Mouse (Mus musculus) midbrain, embryonic 14.5 days (tissue): ENCODE data around the gene Tab1. TPM values are rescaled to one million over a fixed set of nuclear protein-coding genes. Genes with fewer than 3 reads are reported as not detected.

Experiments used
- ATAC-seq: fragments of 200-750 bp; cut with Nextera tagmentation; 2 replicates; pipeline ENCODE4 v1.8.0; 2017; ENCODE audit warnings: moderate number of reproducible peaks, moderate library complexity; ENCODE audit not compliant: low FRiP score, low TSS enrichment
- DNase-seq: peaks from one replicate; pipeline ENCODE4 v3.0.0-alpha.2; 2015
- H3K27ac ChIP-seq: fragments of 300-500 bp; sonication (generic); replicated peaks from 2 replicates; pipeline ENCODE4 v1.5.1; 2014; ENCODE audit warnings: mild to moderate bottlenecking, low read depth, low read length, moderate library complexity
- H3K27me3 ChIP-seq: fragments of 300-500 bp; sonication (generic); 2 replicates; pipeline ENCODE4 v1.6.1; 2014; ENCODE audit warnings: low read length, control low read depth, mixed read lengths; ENCODE audit not compliant: control insufficient read depth, insufficient read depth
- H3K36me3 ChIP-seq: fragments of 300-500 bp; sonication (generic); 2 replicates; pipeline ENCODE4 v1.6.1; 2014; ENCODE audit warnings: low read length, control low read depth; ENCODE audit not compliant: control insufficient read depth, insufficient read depth
- H3K4me1 ChIP-seq: fragments of 300-500 bp; sonication (generic); 2 replicates; pipeline ENCODE4 v1.6.1; 2014; ENCODE audit warnings: mild to moderate bottlenecking, antibody characterized with exemption, low read length, control low read depth; ENCODE audit not compliant: control insufficient read depth, insufficient read depth
- H3K4me2 ChIP-seq: fragments of 300-500 bp; sonication (generic); 2 replicates; pipeline ENCODE4 v1.6.1; 2014; ENCODE audit warnings: mild to moderate bottlenecking, low read length, moderate library complexity
- H3K4me3 ChIP-seq: fragments of 300-500 bp; sonication (generic); replicated peaks from 2 replicates; pipeline ENCODE4 v1.5.1; 2014; ENCODE audit warnings: low read depth, low read length
- H3K9ac ChIP-seq: fragments of 300-500 bp; sonication (generic); replicated peaks from 2 replicates; pipeline ENCODE4 v1.6.1; 2014; ENCODE audit warnings: mild to moderate bottlenecking, low read length, moderate library complexity
- H3K9me3 ChIP-seq: fragments of 300-500 bp; sonication (generic); 2 replicates; pipeline ENCODE4 v1.6.1; 2016; ENCODE audit warnings: low read length, control low read depth, mixed read lengths; ENCODE audit not compliant: control insufficient read depth
- WGBS: fragments of 180-500 bp; shearing (Covaris S2); extraction: QIAGEN DNeasy Blood & Tissue Kit; methylation state at CpG from one replicate; pipeline ENCODE4 v1.1.7; 2014; 5-methylcytosine and 5-hydroxymethylcytosine counted together
- polyA plus RNA-seq: library from polyadenylated mRNA; unstranded; fragments of >200 nt; fragmentation: Nextera tagmentation; extraction: Ambion mirVana; gene quantifications from 2 replicates; pipeline ENCODE4 v1.2.1, GENCODE M21; 2014

The Tab1 gene
- polyA plus RNA-seq, 1 experiment from 2014 or later: 42.5 TPM

DNA sequence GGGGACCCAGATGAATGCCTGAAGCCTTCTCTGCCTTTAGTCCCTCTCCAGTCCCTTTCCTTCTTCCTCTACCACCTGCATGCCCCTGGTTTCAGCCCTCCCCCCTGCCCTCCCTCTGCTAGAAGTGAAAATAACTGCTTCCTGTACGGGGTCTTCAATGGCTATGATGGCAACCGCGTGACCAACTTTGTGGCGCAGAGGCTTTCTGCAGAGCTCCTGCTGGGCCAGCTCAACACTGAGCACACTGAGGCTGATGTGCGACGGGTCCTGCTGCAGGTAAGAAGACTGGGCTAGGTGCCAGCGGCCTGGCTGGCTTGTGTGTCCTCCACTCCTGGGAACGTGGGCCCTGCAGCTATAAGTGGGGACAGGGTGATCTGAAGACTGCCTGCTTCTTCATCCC lies 15.6 kb downstream of the Tab1 start:
- no peak overlapping the region; the same call in 1 of the 2 replicates for H3K9ac ChIP-seq
- 89% methylated on average over 8 of the region's 8 CpGs for WGBS

DNA sequence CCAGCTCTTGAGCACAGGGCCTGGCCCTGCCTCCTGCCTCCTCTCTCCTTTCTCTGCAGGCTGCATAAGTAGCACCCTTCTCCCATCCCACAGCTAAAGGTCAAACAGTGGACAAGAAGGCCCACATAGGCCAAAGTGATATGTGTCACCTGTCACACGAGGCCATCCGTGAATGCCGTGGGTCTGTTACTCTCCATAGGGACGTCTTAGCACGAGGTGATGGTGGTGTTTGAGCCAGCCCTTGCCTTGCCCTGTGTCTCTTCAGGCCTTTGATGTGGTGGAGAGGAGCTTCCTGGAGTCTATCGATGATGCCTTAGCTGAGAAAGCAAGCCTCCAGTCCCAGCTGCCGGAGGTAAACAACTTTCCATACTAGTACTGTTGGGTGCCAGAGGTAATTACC lies 16.6 kb downstream of the Tab1 start:
- no peaks in the 10 kb centered on the region for H3K9me3 ChIP-seq
- H3K4me1 ChIP-seq: no peaks in the 10 kb centered on the region
- H3K27me3 ChIP-seq: no peaks in the 10 kb centered on the region
- H3K9ac ChIP-seq: no peak overlapping the region
- peaks cover 57% of the 10 kb centered on the region for H3K36me3 ChIP-seq
- H3K4me3 ChIP-seq: no peak overlapping the region
- DNase-seq (no peak), ATAC-seq (no peak)
- H3K4me2 ChIP-seq: no peak overlapping the region
- 96% methylated on average over 7 of the region's 7 CpGs for WGBS
- no peak overlapping the region for H3K27ac ChIP-seq

More for the DNA sequence above, 15.6 kb downstream of the Tab1 start:
- H3K27ac ChIP-seq: no peak overlapping the region
- peaks cover 52% of the 10 kb centered on the region for H3K36me3 ChIP-seq
- no peak for DNase-seq
- no peaks in the 10 kb centered on the region for H3K27me3 ChIP-seq
- H3K4me2 ChIP-seq: no peak overlapping the region
- H3K4me3 ChIP-seq: no peak overlapping the region
- H3K4me1 ChIP-seq: no peaks in the 10 kb centered on the region
- ATAC-seq: no peak
- no peaks in the 10 kb centered on the region for H3K9me3 ChIP-seq

DNA sequence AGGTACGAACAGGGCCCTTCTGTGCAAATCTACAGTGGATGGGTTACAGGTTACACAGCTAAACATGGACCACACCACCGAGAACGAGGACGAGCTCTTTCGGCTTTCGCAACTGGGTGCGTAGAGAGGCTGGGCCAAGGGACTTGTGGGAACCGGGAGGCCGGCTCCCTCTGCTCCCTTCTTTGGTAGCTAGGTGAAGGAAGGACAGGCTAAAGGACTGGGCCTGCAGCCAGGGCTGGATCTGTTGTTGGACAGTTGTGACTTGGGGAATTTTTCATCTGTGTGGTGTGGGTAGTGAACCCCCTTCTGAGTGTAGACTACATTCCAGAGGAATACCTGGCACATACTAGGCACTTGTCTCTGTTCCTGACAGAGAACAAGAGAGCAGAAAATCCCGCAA lies 19.7 kb downstream of the Tab1 start:
- WGBS: 93% methylated on average over 10 of the region's 10 CpGs

DNA sequence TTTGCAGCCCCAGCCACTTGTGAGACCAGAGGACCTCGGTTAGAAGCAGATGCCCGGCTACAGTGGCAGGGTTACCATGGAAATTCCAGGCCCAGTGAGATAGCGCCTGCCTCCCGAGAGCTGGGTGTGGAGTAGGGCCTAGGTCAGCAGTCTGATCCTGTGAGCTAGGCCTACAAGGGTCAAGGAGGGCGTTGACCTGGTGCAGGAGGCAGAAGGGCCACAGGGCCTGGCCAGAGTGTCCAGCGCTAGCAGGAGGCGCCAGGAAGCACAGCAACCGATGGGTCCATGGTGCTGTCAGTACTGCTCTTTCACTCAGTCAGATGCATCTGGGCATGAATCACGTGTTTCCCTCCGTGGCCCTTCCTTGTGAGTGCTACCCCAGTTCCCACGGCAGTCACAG lies 20.8 kb downstream of the Tab1 start:
- ATAC-seq (no peak), DNase-seq (no peak)
- 75% methylated on average over 11 of the region's 11 CpGs for WGBS
- no peaks in the 10 kb centered on the region for H3K9me3 ChIP-seq
- no peaks in the 10 kb centered on the region for H3K4me1 ChIP-seq
- no peak overlapping the region for H3K4me3 ChIP-seq
- H3K27me3 ChIP-seq: no peaks in the 10 kb centered on the region
- H3K9ac ChIP-seq: no peak overlapping the region
- no peak overlapping the region for H3K27ac ChIP-seq
- no peak overlapping the region for H3K4me2 ChIP-seq
- peaks cover 88% of the 10 kb centered on the region for H3K36me3 ChIP-seq

More for the DNA sequence above, 19.7 kb downstream of the Tab1 start:
- Histone ChIP-seq H3K9ac (no peak overlapping the region), H3K4me1 (no peaks in the 10 kb centered on the region), H3K27ac (no peak overlapping the region), H3K9me3 (no peaks in the 10 kb centered on the region), H3K36me3 (peaks cover 82% of the 10 kb centered on the region), H3K4me2 (no peak overlapping the region), H3K4me3 (no peak overlapping the region), H3K27me3 (no peaks in the 10 kb centered on the region)
- DNase-seq (no peak), ATAC-seq (no peak)

DNA sequence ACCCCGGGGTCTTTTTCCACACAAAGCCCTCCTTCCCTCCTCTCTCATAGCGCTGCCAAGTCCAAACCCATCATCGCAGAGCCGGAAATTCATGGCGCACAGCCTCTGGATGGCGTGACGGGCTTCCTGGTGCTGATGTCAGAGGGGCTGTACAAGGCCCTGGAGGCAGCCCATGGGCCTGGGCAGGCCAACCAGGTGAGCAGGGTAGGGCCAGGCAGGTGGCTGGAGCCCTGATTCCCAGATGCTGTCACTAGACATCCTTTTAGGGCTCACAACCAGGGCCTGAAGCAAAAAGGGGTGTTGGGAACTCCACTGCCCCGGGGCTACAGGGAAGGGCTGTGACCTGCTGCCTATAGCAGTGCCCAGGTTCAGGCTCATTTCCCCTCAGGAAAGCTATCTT lies 22.8 kb downstream of the Tab1 start:
- WGBS: 95% methylated on average over 8 of the region's 8 CpGs
- H3K9ac ChIP-seq: no peak overlapping the region
- DNase-seq (no peak), ATAC-seq (no peak)
- H3K27ac ChIP-seq: no peak overlapping the region
- no peak overlapping the region for H3K4me2 ChIP-seq
- H3K36me3 ChIP-seq: peaks cover 91% of the 10 kb centered on the region
- no peaks in the 10 kb centered on the region for H3K9me3 ChIP-seq
- no peaks in the 10 kb centered on the region for H3K27me3 ChIP-seq
- H3K4me1 ChIP-seq: no peaks in the 10 kb centered on the region
- no peak overlapping the region for H3K4me3 ChIP-seq

DNA sequence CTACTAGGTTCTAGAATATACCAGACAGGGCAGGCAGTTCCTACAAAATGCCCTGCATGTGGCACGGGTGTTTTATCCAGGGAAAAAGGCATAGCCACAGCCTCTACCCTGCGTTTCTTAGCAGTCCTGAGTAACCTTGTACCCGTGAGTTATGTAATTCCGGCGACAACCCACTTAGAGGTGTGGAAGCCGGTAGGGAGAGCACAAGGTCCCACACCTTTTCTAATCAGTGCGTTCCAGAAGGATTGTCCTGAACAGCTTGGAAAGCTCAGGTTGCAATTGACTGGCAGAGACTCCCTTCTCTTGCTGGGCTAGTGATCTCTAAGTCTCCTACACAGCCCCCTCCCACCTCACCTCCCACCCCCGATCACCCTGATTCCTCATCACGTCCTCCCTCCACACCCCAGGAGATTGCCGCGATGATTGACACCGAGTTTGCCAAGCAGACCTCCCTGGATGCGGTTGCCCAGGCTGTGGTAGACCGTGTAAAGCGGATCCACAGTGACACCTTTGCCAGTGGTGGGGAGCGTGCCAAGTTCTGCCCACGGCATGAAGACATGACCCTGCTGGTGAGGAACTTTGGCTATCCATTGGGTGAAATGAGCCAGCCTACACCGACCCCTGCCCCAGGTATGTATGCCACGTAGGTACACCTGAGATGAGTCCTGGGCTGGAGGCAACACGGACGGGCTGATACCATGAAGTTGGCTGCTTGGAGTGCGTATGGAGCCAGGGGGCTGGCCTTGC lies 24.4 kb downstream of the Tab1 start:
- Histone ChIP-seq H3K9me3 (no peaks in the 10 kb centered on the region), H3K9ac (no peak overlapping the region), H3K4me2 (no peak overlapping the region), H3K4me1 (no peaks in the 10 kb centered on the region), H3K27me3 (no peaks in the 10 kb centered on the region), H3K36me3 (peaks cover 94% of the 10 kb centered on the region), H3K27ac (no peak overlapping the region), H3K4me3 (no peak overlapping the region)
- WGBS: 95% methylated on average over 22 of the region's 22 CpGs
- DNase-seq (no peak), ATAC-seq (no peak)

DNA sequence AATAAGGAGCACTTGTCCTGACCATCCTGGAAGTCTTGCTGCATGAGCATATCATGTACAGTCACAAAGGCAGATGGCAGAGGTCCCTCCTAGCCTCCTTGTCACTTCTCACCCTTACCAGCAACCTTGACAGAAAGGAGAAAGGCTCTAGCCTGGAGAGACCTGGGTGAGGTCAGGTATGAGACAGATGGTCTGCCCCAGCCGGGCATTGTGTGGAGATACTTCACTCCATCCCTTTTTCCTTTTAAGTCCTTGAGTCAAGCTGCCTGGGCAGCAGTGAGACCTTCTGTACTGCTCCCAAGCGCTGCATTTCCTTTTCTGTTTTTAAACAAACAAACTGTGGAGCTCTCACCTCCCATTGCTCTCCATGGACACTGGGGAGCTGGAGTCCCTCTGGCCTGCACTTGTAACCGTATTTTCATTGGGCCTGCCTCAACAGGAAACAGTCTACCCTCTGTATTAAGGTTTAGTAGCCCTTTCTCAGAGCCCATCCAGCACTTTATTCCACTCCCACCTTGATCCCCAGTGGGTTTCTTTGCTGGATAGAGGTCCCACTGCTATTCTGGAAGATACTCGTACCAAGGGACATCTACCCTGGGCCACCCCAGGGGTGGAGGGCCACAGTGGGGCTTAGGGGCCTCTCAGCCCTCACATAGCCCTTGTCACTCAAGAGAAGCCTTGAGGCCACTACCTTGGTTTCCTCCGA lies 25.2 kb downstream of the Tab1 start:
- H3K4me3 ChIP-seq: no peak overlapping the region
- no peak overlapping the region for H3K4me2 ChIP-seq
- peaks cover 90% of the 10 kb centered on the region for H3K36me3 ChIP-seq
- ATAC-seq (no peak), DNase-seq (no peak)
- H3K9me3 ChIP-seq: no peaks in the 10 kb centered on the region
- H3K27me3 ChIP-seq: no peaks in the 10 kb centered on the region
- H3K27ac ChIP-seq: no peak overlapping the region
- WGBS: 81% methylated on average over 5 of the region's 5 CpGs
- no peak overlapping the region for H3K9ac ChIP-seq
- H3K4me1 ChIP-seq: no peaks in the 10 kb centered on the region

DNA sequence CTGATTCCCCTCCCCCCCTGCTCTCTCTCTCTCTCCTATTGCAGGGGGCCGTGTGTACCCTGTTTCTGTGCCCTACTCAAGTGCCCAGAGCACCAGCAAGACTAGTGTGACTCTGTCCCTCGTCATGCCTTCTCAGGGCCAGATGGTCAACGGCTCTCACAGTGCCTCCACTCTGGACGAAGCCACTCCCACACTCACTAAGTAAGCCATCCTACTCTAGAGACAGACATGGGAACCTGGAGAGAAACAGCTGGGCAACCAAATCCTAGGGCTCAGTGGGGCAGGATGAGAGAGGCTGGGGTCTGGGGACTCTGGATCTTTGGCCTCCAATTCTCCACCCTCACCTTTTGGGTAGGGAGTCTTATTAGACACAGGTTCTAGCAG lies 25.8 kb downstream of the Tab1 start:
- Histone ChIP-seq H3K36me3 (peaks cover 88% of the 10 kb centered on the region), H3K4me3 (no peak overlapping the region), H3K9me3 (no peaks in the 10 kb centered on the region), H3K4me2 (no peak overlapping the region), H3K4me1 (no peaks in the 10 kb centered on the region), H3K9ac (no peak overlapping the region), H3K27ac (no peak overlapping the region), H3K27me3 (no peaks in the 10 kb centered on the region)
- DNase-seq (no peak), ATAC-seq (no peak)
- WGBS: 56% methylated on average over 4 of the region's 4 CpGs
